Comparison of ENCODE assay signal across 12 mouse cellular contexts in the genomic region with DNA sequence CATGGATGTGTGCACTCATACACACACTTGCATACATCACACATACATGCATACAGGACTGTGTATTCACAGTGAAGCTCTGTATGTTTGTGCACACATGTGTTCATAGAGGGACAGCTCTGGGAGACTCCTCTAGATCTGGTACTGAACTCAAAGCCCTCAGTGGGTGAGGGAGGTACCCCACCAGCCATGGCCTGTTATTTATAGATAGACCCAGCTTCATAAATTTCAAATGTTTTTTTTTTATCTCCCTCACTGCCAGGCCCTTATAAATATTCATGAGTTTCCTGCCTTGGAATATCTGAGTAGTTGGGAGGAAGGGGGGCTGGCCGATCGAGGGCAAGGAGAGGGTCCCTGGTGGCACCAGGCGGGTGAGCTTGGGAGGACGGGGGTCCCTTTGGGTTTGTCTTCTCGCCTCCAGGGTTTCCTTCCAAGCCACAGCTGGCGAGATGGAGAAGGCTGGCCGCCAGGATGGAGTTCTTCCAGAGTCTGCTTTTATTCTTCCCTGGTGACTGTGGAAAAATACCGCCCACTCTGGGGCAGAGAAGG. TPM values are rescaled to one million over a fixed set of nuclear protein-coding genes. Genes with fewer than 3 reads are reported as not detected.
DNase-seq lines count a peak whose midpoint lies in the region; ATAC-seq and TF ChIP-seq lines count a peak whose summit lies in the region.
"Had no signal": no experiment of that assay in that cellular context is flagged by ENCODE, and none has a peak within 500 bp of the region (broad histone marks: within the 10 kb centered on the region; RNA-seq: fewer than 3 reads in every experiment).

No protein-coding gene starts in this region.

- WGBS in forebrain, embryonic 12.5 days = 48% methylated on average over 8 of the region's 8 CpGs
- 19% methylated on average over 8 of the region's 8 CpGs for whole genome bisulfite sequencing in midbrain, embryonic 15.5 days
- WGBS in kidney, embryonic 15.5 days = 57% methylated on average over 8 of the region's 8 CpGs
- WGBS in intestine, postnatal 0 days = 71% methylated on average over 8 of the region's 8 CpGs

- peak overlapping the region; percentile 19; the same call in 1 of the 2 replicates for H3K4me2 ChIP-seq in forebrain, embryonic 12.5 days
- peak overlapping the region; percentile 3; the same call in 1 of the 2 replicates for H3K4me2 ChIP-seq in midbrain, embryonic 15.5 days
- H3K4me2 ChIP-seq in kidney, embryonic 15.5 days = no peak overlapping the region
- H3K4me2 ChIP-seq in intestine, postnatal 0 days (replicated peaks; ENCODE audit: low read depth) = no peak overlapping the region
- H3K4me2 ChIP-seq: embryonic facial prominence, embryonic 13.5 days; liver, embryonic 15.5 days had no signal

- TF ChIP-seq CTCF in left cerebral cortex, adult 2 months (IDR thresholded peaks at IDR 0.05) = no peak; the same call in 1 of the 2 replicates
- TF ChIP-seq CTCF in intestine, postnatal 0 days (IDR thresholded peaks at IDR 0.05; ENCODE audit: low read depth) = no peak

- no peaks in the 10 kb centered on the region for H3K9me3 ChIP-seq in forebrain, embryonic 12.5 days
- H3K9me3 ChIP-seq in midbrain, embryonic 15.5 days = no peaks in the 10 kb centered on the region
- H3K9me3 ChIP-seq in kidney, embryonic 15.5 days (replicated peaks) = no peaks in the 10 kb centered on the region
- H3K9me3 ChIP-seq in intestine, postnatal 0 days (ENCODE audit: control insufficient read depth) = no peaks in the 10 kb centered on the region
- H3K9me3 ChIP-seq: embryonic facial prominence, embryonic 13.5 days; liver, embryonic 15.5 days had no signal

- peaks cover 15% of the 10 kb centered on the region for H3K4me1 ChIP-seq in forebrain, embryonic 12.5 days
- peaks cover 17% of the 10 kb centered on the region for H3K4me1 ChIP-seq in midbrain, embryonic 15.5 days
- no peaks in the 10 kb centered on the region for H3K4me1 ChIP-seq in kidney, embryonic 15.5 days
- H3K4me1 ChIP-seq in intestine, postnatal 0 days (replicated peaks; ENCODE audit: control insufficient read depth, insufficient read depth, low read length) = no peaks in the 10 kb centered on the region
- H3K4me1 ChIP-seq: embryonic facial prominence, embryonic 13.5 days; liver, embryonic 15.5 days had no signal

- H3K9ac ChIP-seq in forebrain, embryonic 12.5 days = no peak overlapping the region
- H3K9ac ChIP-seq in midbrain, embryonic 15.5 days = no peak overlapping the region
- no peak overlapping the region for H3K9ac ChIP-seq in kidney, embryonic 15.5 days
- no peak overlapping the region for H3K9ac ChIP-seq in intestine, postnatal 0 days (ENCODE audit: low read depth, low read length)
- H3K9ac ChIP-seq: embryonic facial prominence, embryonic 13.5 days; liver, embryonic 15.5 days had no signal

- ATAC-seq in forebrain, embryonic 12.5 days (ENCODE audit: low FRiP score) = peak; percentile 81
- ATAC-seq in midbrain, embryonic 15.5 days (replicated peaks) = peak; percentile 69
- no peak for ATAC-seq in kidney, embryonic 15.5 days (replicated peaks; ENCODE audit: low FRiP score)
- no peak for ATAC-seq in intestine, postnatal 0 days

- DNase-seq in left cerebral cortex, adult 2 months (ENCODE audit: extremely low spot score in 1 of 2, low spot score in 2 of 2) = no peak
- no peak for DNase-seq in left cerebral cortex, adult 8-10 months (ENCODE audit: low spot score in 2 of 2)
- DNase-seq in gastrocnemius, postnatal 14 days = peak; percentile 45
- DNase-seq in kidney, postnatal 4 days = no peak
- DNase-seq: layer of hippocampus, adult 9-11 months; thymus, adult 18-20 months had no signal

- H3K36me3 ChIP-seq in forebrain, embryonic 12.5 days (replicated peaks) = no peaks in the 10 kb centered on the region
- H3K36me3 ChIP-seq in midbrain, embryonic 15.5 days (replicated peaks) = no peaks in the 10 kb centered on the region
- H3K36me3 ChIP-seq in kidney, embryonic 15.5 days = no peaks in the 10 kb centered on the region
- H3K36me3 ChIP-seq in intestine, postnatal 0 days (ENCODE audit: control insufficient read depth, insufficient read depth) = no peaks in the 10 kb centered on the region
- H3K36me3 ChIP-seq: embryonic facial prominence, embryonic 13.5 days; liver, embryonic 15.5 days had no signal

- H3K4me3 ChIP-seq in left cerebral cortex, adult 2 months = no peak overlapping the region
- H3K4me3 ChIP-seq in forebrain, embryonic 12.5 days (replicated peaks) = no peak overlapping the region
- H3K4me3 ChIP-seq in midbrain, embryonic 15.5 days = no peak overlapping the region
- H3K4me3 ChIP-seq in kidney, embryonic 15.5 days (replicated peaks) = no peak overlapping the region
- no peak overlapping the region for H3K4me3 ChIP-seq in intestine, postnatal 0 days (ENCODE audit: low read depth, low read length)
- H3K4me3 ChIP-seq: embryonic facial prominence, embryonic 13.5 days; liver, embryonic 15.5 days had no signal

- intact Hi-C loops in left cerebral cortex, adult 2 months (cut with DNase I) = no loop called here
- intact Hi-C loops in gastrocnemius, postnatal 14 days (cut with DNase I; ENCODE audit: low total_unique reads) = no loop called here

- no peaks in the 10 kb centered on the region for H3K27me3 ChIP-seq in forebrain, embryonic 12.5 days
- H3K27me3 ChIP-seq in midbrain, embryonic 15.5 days (replicated peaks) = no peaks in the 10 kb centered on the region
- no peaks in the 10 kb centered on the region for H3K27me3 ChIP-seq in kidney, embryonic 15.5 days
- H3K27me3 ChIP-seq in intestine, postnatal 0 days (replicated peaks; ENCODE audit: control insufficient read depth, insufficient read depth, low read length) = no peaks in the 10 kb centered on the region
- H3K27me3 ChIP-seq: embryonic facial prominence, embryonic 13.5 days; liver, embryonic 15.5 days had no signal

- peak overlapping the region; percentile 86 for H3K27ac ChIP-seq in left cerebral cortex, adult 2 months
- peak overlapping the region; percentile 79 for H3K27ac ChIP-seq in forebrain, embryonic 12.5 days
- H3K27ac ChIP-seq in midbrain, embryonic 15.5 days = peak overlapping the region; percentile 75
- no peak overlapping the region for H3K27ac ChIP-seq in kidney, embryonic 15.5 days
- no peak overlapping the region for H3K27ac ChIP-seq in intestine, postnatal 0 days (ENCODE audit: low read depth, low read length)
- H3K27ac ChIP-seq: embryonic facial prominence, embryonic 13.5 days; liver, embryonic 15.5 days had no signal

RNA-seq across cellular contexts. Expression of a gene that starts 42.2 kb away (rescaled TPM):
- total RNA-seq in left cerebral cortex, adult 2 months (2021) = 100 to 1,000 TPM; 152 TPM
- 100 to 1,000 TPM; 122 to 129 (median 125) TPM for total RNA-seq in left cerebral cortex, adult 8-10 months (2022)
- polyA plus RNA-seq in forebrain, embryonic 12.5 days (2016; fragmentation: Nextera tagmentation; extraction: Ambion mirVana) = 35.2 and 36.4 TPM in 2 replicates
- under 1 TPM in 1 of 2 experiments, not detected in 1; 0.29 TPM for total RNA-seq in gastrocnemius, postnatal 14 days (2021)
- polyA plus RNA-seq in midbrain, embryonic 15.5 days (2015; fragmentation: Nextera tagmentation; extraction: Ambion mirVana) = 209 and 213 TPM in 2 replicates
- 4.7 and 7.1 TPM in 2 replicates for polyA plus RNA-seq in kidney, embryonic 15.5 days (2015; fragmentation: Nextera tagmentation; extraction: Ambion mirVana)
- 3.7 and 4.1 TPM in 2 replicates for polyA plus RNA-seq in intestine, postnatal 0 days (2015; fragmentation: Nextera tagmentation; extraction: Ambion mirVana)

RNA-seq across cellular contexts. Expression of a gene that starts 52.0 kb away (rescaled TPM):
- total RNA-seq in left cerebral cortex, adult 2 months (2021) = 10 to 100 TPM; 40.0 to 41.5 TPM
- total RNA-seq in left cerebral cortex, adult 8-10 months (2022) = 10 to 100 TPM; 32.7 to 37.5 (median 35.2) TPM
- polyA plus RNA-seq in forebrain, embryonic 12.5 days (2016; fragmentation: Nextera tagmentation; extraction: Ambion mirVana) = 53.9 and 56.2 TPM in 2 replicates
- 10 to 100 TPM; 14.6 to 15.5 TPM for total RNA-seq in gastrocnemius, postnatal 14 days (2021)
- polyA plus RNA-seq in midbrain, embryonic 15.5 days (2015; fragmentation: Nextera tagmentation; extraction: Ambion mirVana) = 65.0 and 68.4 TPM in 2 replicates
- 55.3 and 55.4 TPM in 2 replicates for polyA plus RNA-seq in kidney, embryonic 15.5 days (2015; fragmentation: Nextera tagmentation; extraction: Ambion mirVana)
- polyA plus RNA-seq in intestine, postnatal 0 days (2015; fragmentation: Nextera tagmentation; extraction: Ambion mirVana) = 27.1 and 27.2 TPM in 2 replicates

RNA-seq across cellular contexts. Expression of a gene that starts 59.3 kb away (rescaled TPM):
- 10 to 100 TPM; 26.4 to 28.6 TPM for total RNA-seq in left cerebral cortex, adult 2 months (2021)
- 10 to 100 TPM; 20.1 to 29.5 (median 26.9) TPM for total RNA-seq in left cerebral cortex, adult 8-10 months (2022)
- 16.2 and 16.4 TPM in 2 replicates for polyA plus RNA-seq in forebrain, embryonic 12.5 days (2016; fragmentation: Nextera tagmentation; extraction: Ambion mirVana)
- 1 to 10 TPM; 5.7 to 6.6 TPM for total RNA-seq in gastrocnemius, postnatal 14 days (2021)
- 16.0 and 17.8 TPM in 2 replicates for polyA plus RNA-seq in midbrain, embryonic 15.5 days (2015; fragmentation: Nextera tagmentation; extraction: Ambion mirVana)
- polyA plus RNA-seq in kidney, embryonic 15.5 days (2015; fragmentation: Nextera tagmentation; extraction: Ambion mirVana) = 21.1 and 22.2 TPM in 2 replicates
- polyA plus RNA-seq in intestine, postnatal 0 days (2015; fragmentation: Nextera tagmentation; extraction: Ambion mirVana) = 7.4 and 7.6 TPM in 2 replicates

Comparison
In these comparisons a context has a peak if more than half of its experiments do, and no peak if none do; other contexts are left out.
1. H3K27ac ChIP-seq: peak in left cerebral cortex, adult 2 months (single experiment), forebrain, embryonic 12.5 days (single experiment) and midbrain, embryonic 15.5 days (single experiment); none in kidney, embryonic 15.5 days (single experiment) and intestine, postnatal 0 days (single experiment).
2. ATAC-seq: peak in forebrain, embryonic 12.5 days (single experiment) and midbrain, embryonic 15.5 days (single experiment); none in kidney, embryonic 15.5 days (single experiment) and intestine, postnatal 0 days (single experiment).
3. H3K4me2 ChIP-seq: peak in forebrain, embryonic 12.5 days (single experiment) and midbrain, embryonic 15.5 days (single experiment); none in kidney, embryonic 15.5 days (single experiment) and intestine, postnatal 0 days (single experiment).